Mouse (Mus musculus): ENCODE measurements at regions not wholly inside any gene's neighbourhood (a gene's known extent, or its start where the extent isn't known, plus 50 kb on each side); places are given as distances from the start of the nearest gene placed in this dataset.
A peak's percentile ranks its signal among the peaks of the same experiment; 100 is the strongest.

- DNase-seq, result no peak
These were observed 199.1 kb downstream of the Klf6 start for GRCm38 (mm10) chr13:6060229-6060845.

DNA sequence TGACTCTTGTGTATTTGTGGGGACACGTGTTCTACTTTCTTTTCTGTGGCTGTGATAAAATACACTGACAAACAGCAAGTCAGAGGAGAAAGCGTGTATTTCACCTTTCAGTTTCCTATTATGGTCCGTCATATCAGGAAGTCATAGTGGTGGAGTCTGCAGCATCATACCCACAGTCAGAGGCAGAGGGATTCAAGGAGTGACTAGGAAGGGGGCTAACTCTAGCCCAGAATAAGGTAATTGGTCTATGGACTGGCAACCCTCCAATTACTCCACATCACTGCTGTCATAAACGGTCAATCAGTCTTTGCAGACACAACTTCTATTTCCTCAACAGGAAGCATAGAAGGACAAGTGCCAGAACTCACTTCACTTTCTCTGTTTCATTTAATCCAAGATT, 201.0 kb downstream of the Klf6 start:
- DNase-seq, result no peak

DNA sequence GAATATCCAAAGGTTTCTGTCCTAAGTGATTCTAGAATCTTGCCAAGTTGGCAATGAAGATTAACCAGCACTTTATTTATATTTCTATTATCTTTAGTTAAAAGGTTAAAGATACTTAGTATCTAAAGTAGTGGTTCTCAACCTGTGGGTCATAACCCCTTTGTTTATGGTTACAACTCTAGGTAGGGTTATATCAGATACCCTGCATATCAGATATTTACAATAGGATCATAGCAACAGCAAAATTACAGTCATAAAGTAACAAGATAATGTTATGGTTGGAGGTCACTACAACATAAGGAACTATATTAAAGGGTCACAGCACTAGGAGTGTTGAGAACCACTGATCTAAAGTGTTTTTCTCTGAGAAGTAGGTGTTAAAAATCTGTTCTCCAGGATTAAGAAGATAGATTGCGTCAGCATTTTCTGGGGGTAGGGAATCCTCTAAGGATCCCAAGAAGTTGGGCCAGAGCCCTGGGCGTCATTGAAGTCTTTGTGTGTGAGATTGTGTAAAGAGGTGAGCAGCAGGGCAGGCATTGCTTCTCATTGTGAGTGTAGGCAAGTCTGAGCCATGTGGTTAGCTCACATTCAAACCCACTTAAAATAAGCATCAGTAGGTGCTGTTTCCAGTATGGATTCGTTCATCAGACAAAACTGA, 201.6 kb downstream of the Klf6 start:
- no peak for DNase-seq

- DNase-seq, result no peak
These were observed 215.9 kb downstream of the Klf6 start for GRCm38 (mm10) chr13:6076978-6077825.

GRCm38 (mm10) chr13:6085891-6086290, 224.6 kb downstream of the Klf6 start:
- DNase-seq, result no peak

GRCm38 (mm10) chr13:6109018-6109657, 247.9 kb downstream of the Klf6 start:
- DNase-seq, result no peak

DNA sequence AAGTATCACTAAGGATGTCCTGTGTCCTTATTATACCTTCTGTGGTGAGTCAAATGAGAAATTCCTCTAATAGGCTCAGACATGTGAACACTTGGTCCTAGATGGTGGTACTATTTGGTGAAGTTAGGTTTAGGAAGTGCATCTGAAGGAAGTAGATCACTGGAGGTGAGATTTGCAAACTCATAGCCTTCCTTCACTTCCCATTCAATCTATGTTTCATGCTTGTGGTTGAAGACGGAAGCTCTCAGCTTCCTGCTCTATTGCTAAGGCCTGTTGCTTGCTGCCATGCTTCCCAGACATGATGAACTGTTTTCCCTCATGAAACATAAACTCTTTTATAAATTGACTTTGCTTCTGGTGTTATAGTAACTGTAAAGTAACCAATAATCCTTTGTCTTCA, 258.4 kb downstream of the Klf6 start:
- no peak for DNase-seq

DNA sequence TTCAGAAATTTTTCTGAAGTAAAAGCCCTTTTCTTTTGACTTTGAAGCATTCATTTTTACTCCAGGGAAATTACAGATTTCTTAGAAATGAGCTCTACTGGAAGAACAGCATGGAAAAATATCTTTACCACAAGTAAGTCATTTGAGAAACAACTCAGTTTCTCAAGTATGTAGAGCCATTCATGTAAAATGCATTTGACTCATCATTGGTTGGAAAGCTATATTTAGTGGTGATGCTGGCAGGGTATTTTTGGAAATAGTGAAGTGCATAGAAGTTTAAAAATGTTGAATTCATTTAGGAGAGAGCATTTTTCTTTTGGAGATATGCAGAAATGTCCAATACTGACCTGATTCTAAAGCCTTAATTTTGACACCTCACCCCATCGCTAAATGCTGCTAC, 266.0 kb downstream of the Klf6 start:
- peak; percentile 41 for DNase-seq

DNA sequence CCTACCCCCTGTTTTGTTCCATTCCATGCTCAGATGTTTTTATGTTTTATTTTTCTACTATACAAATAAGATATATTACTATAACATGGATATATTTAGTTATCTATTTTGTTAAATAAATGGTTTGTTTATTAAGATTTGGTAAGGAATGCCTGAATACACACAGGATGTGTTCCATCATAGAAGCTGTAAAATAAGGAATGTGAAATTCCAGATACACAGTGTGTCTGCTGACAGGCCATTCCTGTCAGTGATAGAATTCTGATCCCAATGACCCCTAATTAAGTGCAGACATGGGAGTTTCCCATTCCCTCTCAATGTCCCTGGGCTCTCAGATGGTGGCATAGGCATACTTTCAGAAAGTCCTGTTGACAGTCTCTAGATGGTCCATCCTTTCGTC, 267.6 kb downstream of the Klf6 start:
- no peak for DNase-seq

DNA sequence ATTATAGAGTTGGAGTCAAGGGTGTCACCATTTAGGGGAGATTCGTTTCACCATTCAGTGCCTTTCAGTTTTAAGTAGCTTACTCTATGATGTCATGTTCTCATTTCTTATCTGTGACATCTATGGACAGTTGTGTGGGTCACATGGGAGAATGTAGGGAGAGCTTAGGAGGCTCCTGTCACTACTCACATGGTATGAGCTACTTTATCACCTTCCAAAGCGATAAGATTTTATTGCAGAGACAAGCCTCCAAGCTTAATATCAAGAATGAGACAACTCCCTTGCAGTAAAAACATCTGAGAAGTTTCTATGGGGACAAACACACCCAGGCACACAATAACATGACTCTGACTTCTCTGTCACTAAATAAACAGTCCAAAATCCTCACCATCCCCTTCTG, 270.1 kb downstream of the Klf6 start:
- DNase-seq, result no peak

GRCm38 (mm10) chr13:6137170-6137569, 275.9 kb downstream of the Klf6 start:
- DNase-seq, result no peak

- DNase-seq, result no peak
These were observed 281.5 kb downstream of the Klf6 start for GRCm38 (mm10) chr13:6142771-6143170.

DNA sequence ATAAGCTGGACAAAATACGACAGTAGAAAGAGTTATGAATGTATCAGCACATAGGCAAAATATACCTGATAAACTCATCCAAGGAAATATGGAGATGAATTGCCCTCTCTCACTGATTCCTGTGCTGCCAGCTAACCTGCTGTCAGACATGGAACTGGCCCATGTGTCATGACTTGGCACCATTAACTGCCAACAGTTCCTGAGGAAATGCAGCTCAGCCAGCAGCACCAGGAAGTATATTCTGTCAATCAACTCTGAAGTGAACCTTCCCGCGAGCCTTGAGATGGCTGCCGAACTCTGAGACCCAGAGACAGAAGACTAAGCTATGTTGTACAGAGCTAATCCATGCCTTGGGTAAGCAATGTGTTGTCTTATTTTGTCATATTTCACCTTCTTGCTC, 292.4 kb downstream of the Klf6 start:
- no peak for DNase-seq

- DNase-seq, result peak; percentile 17
These were observed 294.9 kb downstream of the Klf6 start for GRCm38 (mm10) chr13:6156191-6156590.

GRCm38 (mm10) chr13:6157029-6157428, 295.7 kb downstream of the Klf6 start:
- DNase-seq, result no peak

DNA sequence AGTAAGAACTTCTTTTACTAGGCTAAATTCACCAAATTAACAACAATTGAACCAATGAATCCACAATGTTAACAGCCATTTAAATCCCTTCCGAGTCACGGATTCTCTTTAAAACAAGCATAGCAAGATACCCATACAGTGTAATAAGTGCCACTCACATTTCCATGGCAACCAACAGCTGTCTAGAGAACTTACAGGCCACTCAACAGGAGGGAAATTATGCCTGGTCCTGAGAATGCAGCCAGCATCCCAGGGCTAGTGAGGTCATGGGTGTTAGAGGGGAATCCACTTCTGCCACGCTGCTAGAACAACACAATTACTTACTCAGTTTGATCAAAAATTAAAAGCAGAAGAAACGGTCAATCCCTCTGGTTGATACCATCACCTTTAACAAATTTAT, 296.7 kb downstream of the Klf6 start:
- DNase-seq, result no peak

DNA sequence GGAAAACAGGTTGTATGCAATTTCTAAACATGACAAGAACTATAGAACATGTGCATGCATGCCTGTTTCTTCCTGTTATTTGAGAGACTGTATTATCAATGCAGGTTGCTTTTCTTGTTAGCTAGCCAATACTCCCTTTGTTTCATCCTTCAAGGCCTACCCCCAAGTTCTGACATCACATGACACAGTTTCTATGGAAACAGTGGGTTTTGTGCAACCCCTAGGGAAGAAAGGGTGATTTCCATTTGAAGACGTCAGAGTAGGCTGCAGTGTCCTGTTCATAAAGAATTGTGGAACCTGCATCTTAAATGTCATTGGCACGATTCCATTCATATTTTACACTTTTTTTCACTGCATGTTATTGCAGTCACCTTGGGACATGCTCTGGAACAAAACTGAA, 298.1 kb downstream of the Klf6 start:
- DNase-seq, result no peak

DNA sequence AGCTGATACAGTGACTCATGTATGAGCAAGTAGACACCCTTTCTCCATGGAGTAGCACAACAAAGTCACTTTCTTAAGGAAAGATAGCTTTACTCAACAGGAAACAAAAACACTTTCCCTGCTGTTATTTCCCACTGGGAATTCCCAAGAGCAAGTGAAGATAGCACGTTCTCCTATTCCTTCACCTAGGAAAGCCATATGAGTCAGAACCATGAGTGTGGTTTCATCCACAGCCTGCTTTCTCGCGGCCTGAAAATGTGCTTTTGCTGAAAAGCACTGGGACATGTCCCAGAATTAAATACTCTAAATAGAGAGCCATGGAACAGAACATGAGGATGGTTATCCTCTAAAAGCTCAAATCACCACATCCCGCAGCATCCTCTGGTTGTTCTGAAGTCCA, 304.6 kb downstream of the Klf6 start:
- DNase-seq, result peak; percentile 33

DNA sequence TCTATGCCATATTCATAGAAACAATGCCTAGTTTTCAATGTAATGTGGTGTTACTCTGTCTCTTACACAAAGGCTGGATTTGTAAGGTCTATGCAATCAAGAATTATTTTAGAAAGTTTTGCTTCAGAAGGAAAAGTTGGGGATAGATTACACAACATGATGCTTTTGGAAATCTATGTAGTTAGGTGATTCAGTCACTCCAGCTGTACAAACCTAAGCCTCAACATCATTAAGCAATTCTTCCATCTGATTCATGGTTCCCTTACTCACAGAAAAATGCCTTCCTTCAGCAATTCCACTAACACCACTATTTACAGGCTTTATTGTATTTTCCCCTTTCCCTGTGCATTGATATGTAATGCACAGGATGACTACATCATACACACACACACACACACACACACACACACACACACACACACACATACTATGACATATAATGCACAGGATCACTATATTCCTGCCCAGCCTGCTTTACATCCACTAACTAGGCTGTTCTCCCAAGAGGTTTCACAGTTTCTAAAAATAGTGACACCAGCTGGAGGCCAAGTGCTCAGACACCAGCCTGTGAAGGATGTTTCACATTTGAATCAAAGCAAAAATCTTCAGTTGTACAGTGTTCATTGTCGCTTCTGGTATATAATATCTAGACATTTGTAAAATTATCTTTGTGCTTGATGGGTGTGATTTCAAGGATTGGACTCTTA, 305.9 kb downstream of the Klf6 start:
- DNase-seq, result peak; percentile 59

GRCm38 (mm10) chr13:6173095-6173494, 311.8 kb downstream of the Klf6 start:
- DNase-seq, result no peak

DNA sequence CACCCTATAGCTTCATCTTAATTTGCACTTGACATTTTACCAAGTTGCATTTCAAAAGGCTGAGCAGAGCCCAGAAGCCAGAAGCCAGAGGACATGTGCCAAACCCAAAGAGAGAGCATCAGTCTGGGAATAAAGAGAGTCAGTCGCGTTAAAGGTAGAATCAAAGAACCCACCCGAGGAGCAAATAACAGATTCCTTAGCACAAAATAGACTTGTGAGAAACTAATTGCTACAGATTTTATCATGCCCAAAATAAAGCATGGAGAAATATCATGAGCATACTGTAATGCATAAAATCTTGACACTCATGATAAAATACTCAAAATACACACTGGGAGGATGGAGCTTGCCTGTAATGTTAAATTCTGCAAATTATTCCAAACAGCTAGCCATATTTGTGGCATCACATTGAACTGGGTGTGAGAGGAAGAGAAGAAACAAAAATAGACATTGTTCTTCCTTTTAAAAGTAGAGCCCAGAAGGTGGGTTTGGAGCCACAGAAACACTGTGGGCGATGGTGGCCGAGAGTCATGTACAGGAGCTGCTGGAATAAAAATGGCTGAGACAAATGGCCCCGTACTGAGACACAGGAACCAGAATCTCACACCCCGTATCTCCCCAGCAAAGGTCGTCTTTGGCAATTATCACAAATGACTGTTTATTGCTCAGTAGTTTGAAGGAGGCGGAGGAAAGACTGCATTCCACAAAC, 317.2 kb downstream of the Klf6 start:
- peak; percentile 49 for DNase-seq

DNA sequence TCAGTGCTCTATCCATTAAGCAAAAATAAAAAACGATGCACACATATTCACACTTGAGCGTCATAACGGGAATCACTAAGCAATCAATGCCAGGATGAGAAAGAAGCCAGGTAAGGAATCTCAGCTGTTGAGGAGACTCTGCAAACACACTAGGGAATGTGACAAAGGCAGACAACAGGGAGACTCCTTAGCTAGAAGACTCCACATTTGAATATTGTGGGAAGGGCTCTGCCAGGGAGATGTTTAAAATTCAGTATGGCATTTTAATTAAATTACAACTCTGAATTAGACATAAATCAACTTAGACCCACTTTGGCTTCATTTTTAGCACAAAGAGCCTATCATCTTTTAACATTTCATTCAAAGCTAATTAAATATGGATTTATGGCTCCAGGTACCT, 327.9 kb downstream of the Klf6 start:
- no peak for DNase-seq
